Mouse (Mus musculus): Measurements from ENCODE around the gene Slc25a21. TPM values are rescaled to one million over a fixed set of nuclear protein-coding genes. Genes with fewer than 3 reads are reported as not detected.

The Slc25a21 gene
- polyA plus RNA-seq, 1 experiment from 2014 or later = 3.9 TPM

DNA sequence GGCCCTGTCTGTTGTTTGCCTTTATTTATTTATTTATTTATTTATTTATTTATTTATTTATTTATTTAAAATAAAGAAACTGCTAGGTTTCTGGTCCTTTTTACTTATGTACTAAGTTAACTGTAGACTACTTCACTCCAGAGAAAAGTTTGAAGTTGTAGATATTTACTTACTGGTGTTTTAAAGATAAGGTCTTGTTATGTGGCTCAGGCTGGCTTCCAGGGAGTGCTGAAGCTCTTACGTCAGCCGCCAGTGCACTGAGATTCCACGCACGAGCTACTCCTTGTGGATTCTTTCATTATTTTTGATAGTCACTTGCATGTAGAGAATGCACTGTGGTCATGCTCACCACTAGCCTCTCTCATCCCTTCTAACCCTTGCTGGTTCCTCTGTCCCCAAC, 460.2 kb downstream of the Slc25a21 start:
- Histone ChIP-seq H3K4me3 (no peak overlapping the region), H3K27me3 (ENCODE audit: poor library complexity, severe bottlenecking) (no peaks in the 10 kb centered on the region), H3K4me1 (no peaks in the 10 kb centered on the region), H3K36me3 (replicated peaks) (no peaks in the 10 kb centered on the region), H3K27ac (no peak overlapping the region), H3K9me3 (no peaks in the 10 kb centered on the region)
- no peak for DNase-seq (ENCODE audit: extremely low spot score, low spot score)
- WGBS = 91% methylated on average over 4 of the region's 4 CpGs

DNA sequence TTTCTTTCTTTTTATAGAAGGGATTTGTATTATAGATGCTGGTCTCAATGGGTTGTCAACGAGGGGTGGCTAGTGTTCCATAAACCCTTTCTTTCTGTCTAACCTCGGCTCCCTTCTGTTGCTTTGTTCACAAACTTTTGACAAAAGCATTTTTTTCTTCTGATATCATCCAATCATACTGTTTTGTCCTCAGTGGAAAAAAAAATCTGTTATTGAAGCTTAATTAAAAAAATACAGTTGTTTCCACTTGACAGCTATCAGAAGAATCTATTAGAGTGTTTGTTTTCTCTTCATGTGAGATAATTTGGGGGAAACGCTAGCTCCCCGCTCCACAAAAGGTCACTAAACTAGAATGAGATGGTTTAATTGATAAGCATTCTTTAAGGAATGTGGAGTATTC, 469.6 kb downstream of the Slc25a21 start:
- Histone ChIP-seq H3K27me3 (ENCODE audit: poor library complexity, severe bottlenecking) (peaks cover 4% of the 10 kb centered on the region; the same call in 1 of the 2 replicates), H3K27ac (no peak overlapping the region), H3K36me3 (replicated peaks) (no peaks in the 10 kb centered on the region), H3K9me3 (no peaks in the 10 kb centered on the region), H3K4me1 (peaks cover 9% of the 10 kb centered on the region), H3K4me3 (no peak overlapping the region)
- 58% methylated on average over 4 of the region's 4 CpGs for WGBS
- no peak for DNase-seq (ENCODE audit: extremely low spot score, low spot score)

DNA sequence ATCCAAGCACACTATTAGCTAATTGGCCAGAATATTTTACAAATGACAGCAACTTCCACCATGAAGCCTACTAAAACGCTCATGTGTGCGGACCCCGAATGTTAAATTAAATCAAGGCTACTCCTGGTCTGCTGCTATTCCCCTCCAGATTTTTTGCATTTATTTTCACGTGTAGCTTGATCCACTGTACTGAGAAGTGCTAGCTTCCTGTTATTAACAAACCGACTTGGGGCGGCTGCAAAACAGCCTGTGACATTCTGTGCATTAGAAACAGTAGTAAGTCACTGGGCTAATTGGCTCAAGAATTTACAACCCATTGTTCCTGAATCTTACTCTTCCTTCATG, 478.6 kb downstream of the Slc25a21 start:
- H3K27me3 ChIP-seq (ENCODE audit: poor library complexity, severe bottlenecking) = peaks cover 85% of the 10 kb centered on the region
- WGBS = 29% methylated on average over 6 of the region's 6 CpGs

DNA sequence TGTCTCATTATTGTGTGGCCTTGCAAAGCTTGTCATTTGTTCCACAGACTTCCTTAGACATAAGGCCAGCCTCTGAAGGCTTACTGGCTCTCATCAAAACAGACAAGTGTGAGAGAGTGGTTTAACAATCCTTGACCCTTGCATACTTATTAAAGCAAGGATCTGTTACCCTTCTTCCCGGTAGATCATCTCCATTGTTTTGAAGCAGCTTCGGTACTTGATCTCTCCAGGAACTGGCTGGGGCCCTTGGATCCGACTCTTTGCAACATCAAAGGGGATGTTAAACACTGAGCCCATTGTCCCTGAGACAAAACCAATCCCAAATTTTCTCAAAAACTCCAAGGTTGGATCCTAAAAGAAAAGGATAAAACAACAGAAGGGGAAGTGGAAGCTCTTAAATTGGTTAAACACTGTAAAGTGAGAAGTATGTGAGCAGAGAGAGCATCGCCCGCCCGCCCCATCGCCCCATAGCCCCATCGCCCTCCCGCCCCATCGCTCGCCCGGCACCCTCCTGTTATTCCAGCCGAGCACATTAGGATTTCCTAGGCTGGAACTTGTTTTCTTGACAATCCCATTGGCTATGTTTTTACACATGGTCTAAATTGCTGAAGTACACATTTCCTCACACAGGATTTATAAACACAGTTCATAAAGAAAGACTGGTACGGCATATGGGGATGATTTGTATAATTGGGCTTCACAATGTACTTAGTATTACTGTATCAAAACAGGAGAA, 479.1 kb downstream of the Slc25a21 start:
- H3K4me3 ChIP-seq = no peak overlapping the region
- 4% methylated on average over 14 of the region's 14 CpGs for whole genome bisulfite sequencing

More for the DNA sequence above, 478.6 kb downstream of the Slc25a21 start:
- H3K36me3 ChIP-seq (replicated peaks) = no peaks in the 10 kb centered on the region
- peaks cover 20% of the 10 kb centered on the region for H3K4me1 ChIP-seq
- no peaks in the 10 kb centered on the region for H3K9me3 ChIP-seq
- H3K4me3 ChIP-seq = no peak overlapping the region
- DNase-seq (ENCODE audit: extremely low spot score, low spot score) = no peak
- H3K27ac ChIP-seq = no peak overlapping the region

DNA sequence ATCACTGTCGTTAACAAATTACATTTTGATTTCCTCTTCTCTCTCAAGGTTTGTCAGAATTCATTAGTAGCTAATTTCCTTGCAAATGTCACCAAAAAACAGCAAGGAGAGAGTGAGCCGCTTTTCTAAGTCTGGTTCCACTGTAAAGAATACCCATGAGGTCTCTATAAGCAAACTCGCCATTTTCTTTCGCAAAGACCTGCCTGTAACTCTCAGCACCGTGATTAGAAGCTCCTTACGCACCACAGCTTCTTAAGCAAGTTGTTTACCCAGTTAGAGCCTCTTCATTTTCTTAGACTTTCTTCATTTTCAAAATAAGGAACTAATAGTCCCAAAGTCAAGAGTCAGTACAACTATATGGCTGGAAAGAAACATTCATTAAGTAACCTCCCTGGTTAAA, 496.3 kb downstream of the Slc25a21 start:
- DNase-seq (ENCODE audit: extremely low spot score, low spot score) = no peak
- Histone ChIP-seq H3K36me3 (replicated peaks) (no peaks in the 10 kb centered on the region), H3K4me3 (no peak overlapping the region), H3K9me3 (no peaks in the 10 kb centered on the region), H3K4me1 (peaks cover 39% of the 10 kb centered on the region), H3K27me3 (ENCODE audit: poor library complexity, severe bottlenecking) (peaks cover 100% of the 10 kb centered on the region), H3K27ac (no peak overlapping the region)
- 5% methylated on average over 6 of the region's 6 CpGs for WGBS

More for the DNA sequence above, 479.1 kb downstream of the Slc25a21 start:
- Histone ChIP-seq H3K27me3 (ENCODE audit: poor library complexity, severe bottlenecking) (peaks cover 86% of the 10 kb centered on the region), H3K4me1 (peaks cover 20% of the 10 kb centered on the region), H3K27ac (no peak overlapping the region), H3K36me3 (replicated peaks) (no peaks in the 10 kb centered on the region), H3K9me3 (no peaks in the 10 kb centered on the region)
- no peak for DNase-seq (ENCODE audit: extremely low spot score, low spot score)

DNA sequence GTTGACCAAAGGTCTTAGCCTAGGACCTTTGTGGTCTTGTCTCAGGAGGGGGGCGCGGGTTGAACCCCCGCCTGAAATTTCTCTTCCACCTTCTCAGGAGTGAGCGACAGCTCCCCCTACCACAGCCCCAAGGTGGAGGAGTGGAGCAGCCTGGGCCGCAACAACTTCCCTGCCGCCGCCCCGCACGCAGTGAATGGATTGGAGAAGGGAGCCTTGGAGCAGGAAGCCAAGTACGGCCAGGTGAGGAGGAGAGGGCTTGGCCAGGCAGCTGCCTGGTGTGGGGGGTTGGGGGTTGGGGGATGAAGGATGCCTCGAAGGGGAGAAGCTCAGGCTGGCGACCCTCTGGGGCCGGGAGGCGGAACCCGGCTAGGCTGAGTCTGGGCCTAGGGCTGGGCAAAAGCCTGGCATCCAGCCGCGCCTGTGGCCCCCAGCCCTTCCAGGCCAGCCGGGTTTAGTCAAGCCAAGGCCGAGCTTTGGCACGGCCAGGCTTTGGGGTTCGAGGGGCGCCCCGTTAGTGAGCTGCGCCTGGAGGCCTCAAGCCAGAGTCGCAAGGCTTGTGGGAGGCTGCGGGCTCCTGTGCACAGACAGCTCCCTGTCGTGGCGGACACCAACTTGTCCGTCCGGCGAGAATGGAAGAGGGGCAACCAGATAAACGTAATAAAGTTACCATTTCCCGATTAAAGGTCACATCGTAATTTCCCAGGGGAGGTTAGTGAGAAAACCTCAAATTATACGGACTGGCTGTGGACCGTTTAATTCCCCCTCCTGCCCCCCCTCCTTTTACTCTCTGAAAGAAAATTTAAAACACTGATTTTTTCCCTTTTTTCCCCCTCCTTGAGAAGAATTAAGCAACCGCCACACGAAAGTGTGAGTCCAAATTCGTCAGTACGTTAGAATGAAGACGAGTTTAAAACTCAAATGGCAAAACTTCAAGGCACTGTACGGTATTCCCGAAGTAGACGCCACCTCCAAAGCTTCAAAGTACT, 497.1 kb downstream of the Slc25a21 start:
- 1% methylated on average over 44 of the region's 44 CpGs for WGBS
- peak; percentile 51 for DNase-seq (ENCODE audit: extremely low spot score, low spot score)
- peak overlapping the region; percentile 26 for H3K4me3 ChIP-seq
- peaks cover 41% of the 10 kb centered on the region for H3K4me1 ChIP-seq
- H3K27ac ChIP-seq = no peak overlapping the region
- no peaks in the 10 kb centered on the region for H3K36me3 ChIP-seq (replicated peaks)
- H3K27me3 ChIP-seq (ENCODE audit: poor library complexity, severe bottlenecking) = peaks cover 100% of the 10 kb centered on the region
- H3K9me3 ChIP-seq = no peaks in the 10 kb centered on the region

DNA sequence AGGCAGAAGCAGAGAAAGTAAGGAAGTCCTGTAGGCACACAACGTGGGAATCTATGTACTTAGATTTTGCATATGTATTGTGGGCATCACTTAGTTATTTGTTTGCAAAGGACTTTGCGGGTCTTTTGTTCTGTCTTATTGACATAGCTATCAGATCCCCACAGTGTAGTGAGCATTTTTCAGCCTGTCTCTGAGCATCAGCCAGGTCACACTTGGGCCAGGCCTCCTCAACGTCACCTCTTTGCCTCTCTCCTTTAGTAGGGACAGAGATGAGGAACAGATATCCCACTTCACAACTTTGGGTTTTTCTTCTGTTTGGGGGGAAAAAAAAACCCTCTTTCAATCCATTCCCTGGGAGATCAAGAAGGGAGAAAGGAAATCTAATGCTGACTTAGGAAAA, 497.9 kb downstream of the Slc25a21 start:
- DNase-seq (ENCODE audit: extremely low spot score, low spot score) = no peak
- Histone ChIP-seq H3K4me3 (no peak overlapping the region), H3K4me1 (peaks cover 47% of the 10 kb centered on the region), H3K27ac (no peak overlapping the region), H3K36me3 (replicated peaks) (no peaks in the 10 kb centered on the region), H3K27me3 (ENCODE audit: poor library complexity, severe bottlenecking) (peaks cover 100% of the 10 kb centered on the region), H3K9me3 (no peaks in the 10 kb centered on the region)
- WGBS = 2% methylated on average over 3 of the region's 3 CpGs

DNA sequence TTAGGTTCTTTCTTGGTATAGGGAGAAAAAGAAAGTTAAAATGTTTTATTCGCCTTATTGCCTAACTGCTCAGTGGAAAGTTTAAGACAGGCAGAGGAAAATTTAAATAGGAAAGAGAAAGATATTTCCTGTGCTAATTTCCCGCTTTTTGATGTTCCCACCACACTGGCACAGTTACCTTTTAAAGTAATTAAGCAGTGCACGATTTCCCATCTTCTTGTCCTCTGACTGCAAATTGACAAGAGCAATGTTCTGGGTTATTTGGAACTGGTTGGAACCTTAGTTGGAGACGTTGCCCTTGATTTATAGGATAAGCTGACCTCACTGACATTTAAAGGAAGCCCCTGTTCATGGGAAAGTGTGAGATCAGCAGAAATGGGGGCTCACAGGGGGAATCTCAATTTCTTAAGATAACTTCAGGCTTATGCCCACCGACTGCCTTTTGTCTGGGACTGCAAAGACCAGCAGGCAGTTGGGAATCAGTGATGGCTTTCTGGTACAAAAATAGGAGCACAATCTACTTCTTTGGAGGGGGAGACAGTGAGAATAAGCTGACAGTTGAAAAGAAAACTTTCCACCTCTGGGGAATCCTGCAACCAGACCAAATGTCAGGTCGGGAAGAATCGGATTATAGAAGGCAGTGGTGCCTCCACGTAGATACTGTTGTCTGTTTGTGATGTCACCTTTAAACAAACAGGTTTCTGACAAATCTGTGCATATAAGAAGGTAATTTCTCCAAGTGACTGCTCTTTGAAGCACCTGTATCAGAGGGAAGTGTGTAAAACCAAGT, 498.9 kb downstream of the Slc25a21 start:
- 1% methylated on average over 8 of the region's 8 CpGs for WGBS
- no peaks in the 10 kb centered on the region for H3K9me3 ChIP-seq
- H3K36me3 ChIP-seq (replicated peaks) = no peaks in the 10 kb centered on the region
- no peak overlapping the region; the same call in 1 of the 2 replicates for H3K4me3 ChIP-seq
- DNase-seq (ENCODE audit: extremely low spot score, low spot score) = no peak
- H3K27me3 ChIP-seq (ENCODE audit: poor library complexity, severe bottlenecking) = peaks cover 100% of the 10 kb centered on the region
- no peak overlapping the region for H3K27ac ChIP-seq
- peaks cover 47% of the 10 kb centered on the region for H3K4me1 ChIP-seq

DNA sequence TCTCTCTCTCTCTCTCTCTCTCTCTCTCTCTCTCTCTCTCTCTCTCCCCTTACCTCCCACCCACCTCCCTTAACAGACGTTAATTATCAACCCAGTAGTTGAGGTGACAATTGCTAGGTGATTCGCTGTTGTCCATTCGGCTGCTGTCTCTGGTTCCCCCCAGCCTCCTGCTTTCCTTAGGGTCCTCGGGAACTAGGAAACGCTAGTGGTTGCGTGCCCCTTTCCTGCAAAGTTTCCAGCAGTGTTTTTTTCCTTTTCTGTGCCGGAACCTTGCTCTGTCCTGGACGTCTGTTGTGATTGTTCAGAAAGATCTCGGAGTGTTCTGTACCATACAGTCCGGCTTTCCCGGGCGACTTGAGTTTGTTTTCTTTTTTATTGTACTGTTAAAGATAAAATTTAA, 499.5 kb downstream of the Slc25a21 start:
- Histone ChIP-seq H3K9me3 (no peaks in the 10 kb centered on the region), H3K27me3 (ENCODE audit: poor library complexity, severe bottlenecking) (peaks cover 100% of the 10 kb centered on the region), H3K36me3 (replicated peaks) (no peaks in the 10 kb centered on the region), H3K4me1 (peaks cover 50% of the 10 kb centered on the region), H3K27ac (no peak overlapping the region), H3K4me3 (peak overlapping the region; percentile 43)
- 2% methylated on average over 12 of the region's 12 CpGs for WGBS
- no peak for DNase-seq (ENCODE audit: extremely low spot score, low spot score)

DNA sequence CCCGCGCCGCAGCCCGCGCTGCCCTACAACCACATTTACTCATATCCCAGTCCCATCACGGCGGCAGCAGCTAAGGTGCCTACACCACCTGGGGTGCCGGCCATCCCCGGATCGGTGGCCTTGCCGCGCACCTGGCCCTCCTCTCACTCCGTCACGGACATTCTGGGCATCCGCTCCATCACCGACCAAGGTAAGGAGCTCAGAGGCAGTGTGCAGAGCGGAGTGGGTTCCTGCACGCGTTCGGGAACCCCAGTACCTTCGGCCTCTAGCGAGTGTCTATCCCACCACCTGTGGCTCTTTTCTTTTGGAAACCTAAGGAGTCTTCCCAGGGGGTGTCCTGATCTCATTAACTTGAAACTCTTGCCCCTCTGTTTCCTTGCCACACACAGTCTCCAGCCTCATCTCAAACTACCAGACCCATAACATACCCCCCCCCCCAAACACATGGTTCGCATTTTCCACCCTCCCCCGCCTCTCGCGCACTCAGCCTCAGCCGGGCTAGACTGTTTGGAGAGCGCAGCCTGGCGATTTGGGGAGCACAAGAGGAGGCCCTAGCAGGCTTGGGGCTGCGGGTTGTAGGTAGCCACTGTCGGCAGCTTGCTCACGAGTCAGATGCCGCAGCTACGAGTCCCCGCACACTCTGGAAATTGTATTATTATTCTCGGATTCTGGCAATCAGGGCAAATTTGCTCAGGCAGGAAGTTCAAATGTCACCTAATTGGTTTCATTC, 500.1 kb downstream of the Slc25a21 start:
- H3K9me3 ChIP-seq = no peaks in the 10 kb centered on the region
- WGBS = under 1% methylated on average over 36 of the region's 36 CpGs
- peaks cover 56% of the 10 kb centered on the region for H3K4me1 ChIP-seq
- peak; percentile 50 for DNase-seq (ENCODE audit: extremely low spot score, low spot score)
- no peaks in the 10 kb centered on the region for H3K36me3 ChIP-seq (replicated peaks)
- H3K27me3 ChIP-seq (ENCODE audit: poor library complexity, severe bottlenecking) = peaks cover 100% of the 10 kb centered on the region
- no peak overlapping the region for H3K27ac ChIP-seq
- peak overlapping the region; percentile 43 for H3K4me3 ChIP-seq

DNA sequence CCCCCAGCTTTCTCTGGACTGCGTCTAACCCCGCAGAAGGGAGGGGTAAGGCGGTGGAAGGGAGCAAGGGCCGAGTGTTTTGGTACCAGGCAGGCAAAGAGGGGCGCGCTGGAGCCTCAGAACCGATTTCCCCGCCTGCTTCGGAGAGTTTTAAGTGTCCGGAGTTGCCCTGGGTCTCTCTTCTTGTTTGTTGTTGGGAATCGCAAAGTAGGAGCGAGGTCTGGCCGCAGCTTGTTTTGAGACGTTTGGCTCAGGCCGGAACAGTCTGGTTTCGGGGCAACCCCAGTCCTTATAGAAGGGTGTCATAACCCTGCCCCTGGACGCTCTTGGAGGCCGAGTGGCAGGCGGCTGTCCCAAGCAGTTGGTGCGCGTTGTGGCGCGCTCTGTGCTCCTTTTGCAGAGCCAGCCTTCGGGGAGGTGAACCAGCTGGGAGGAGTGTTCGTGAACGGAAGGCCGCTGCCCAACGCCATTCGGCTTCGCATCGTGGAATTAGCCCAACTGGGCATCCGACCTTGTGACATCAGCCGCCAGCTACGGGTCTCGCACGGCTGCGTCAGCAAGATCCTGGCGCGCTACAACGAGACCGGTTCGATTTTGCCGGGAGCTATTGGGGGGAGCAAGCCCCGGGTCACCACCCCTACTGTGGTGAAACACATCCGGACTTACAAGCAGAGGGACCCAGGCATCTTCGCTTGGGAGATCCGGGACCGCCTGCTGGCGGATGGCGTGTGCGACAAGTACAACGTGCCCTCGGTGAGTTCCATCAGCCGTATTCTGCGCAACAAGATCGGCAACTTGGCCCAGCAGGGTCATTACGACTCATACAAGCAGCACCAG, 500.9 kb downstream of the Slc25a21 start:
- H3K36me3 ChIP-seq (replicated peaks) = no peaks in the 10 kb centered on the region
- under 1% methylated on average over 57 of the region's 57 CpGs for WGBS
- H3K4me1 ChIP-seq = peaks cover 63% of the 10 kb centered on the region
- peaks cover 100% of the 10 kb centered on the region for H3K27me3 ChIP-seq (ENCODE audit: poor library complexity, severe bottlenecking)
- H3K4me3 ChIP-seq = peak overlapping the region; percentile 43
- H3K9me3 ChIP-seq = no peaks in the 10 kb centered on the region
- DNase-seq (ENCODE audit: extremely low spot score, low spot score) = peak; percentile 64
- no peak overlapping the region for H3K27ac ChIP-seq

All from forebrain, embryonic 10.5 days (tissue).